Mouse (Mus musculus) central nervous system, embryonic 18 days (tissue): ENCODE data around the gene Cd5l. TPM values are rescaled to one million over a fixed set of nuclear protein-coding genes. Genes with fewer than 3 reads are reported as not detected.

Experiments
- polyA plus RNA-seq: library from polyadenylated mRNA; depleted of rRNA; stranded (reverse); fragments of >200 nt; gene quantifications from 2 replicates; pipeline ENCODE4 v1.2.3, GENCODE M21; 2012; rRNA removed

Cd5l gene
- 0.09 and 0.13 TPM in 2 replicates for polyA plus RNA-seq

DNA sequence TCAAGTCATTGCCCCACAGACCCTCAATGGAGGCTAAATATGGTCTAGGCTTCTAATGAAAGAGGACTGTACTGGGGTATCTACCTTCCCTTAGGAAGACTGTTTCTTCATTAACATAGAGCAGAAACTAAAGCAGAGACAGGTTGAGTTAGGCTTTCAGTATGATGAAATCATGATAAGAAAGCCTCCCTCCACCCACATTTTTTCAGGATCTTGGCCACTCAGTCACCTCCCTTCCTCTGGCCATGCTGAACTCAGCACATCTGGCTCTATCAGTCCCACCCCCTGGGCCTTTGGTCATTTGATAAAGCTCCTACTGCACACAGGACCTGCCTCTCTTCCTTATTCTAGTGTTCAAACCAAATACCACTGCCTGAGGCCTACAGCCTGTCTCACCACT lies at the start of gene Cd5l:
TSS of gene Cd5l (plus strand) at position 301 of the 400 bp plus-strand sequence.

DNA sequence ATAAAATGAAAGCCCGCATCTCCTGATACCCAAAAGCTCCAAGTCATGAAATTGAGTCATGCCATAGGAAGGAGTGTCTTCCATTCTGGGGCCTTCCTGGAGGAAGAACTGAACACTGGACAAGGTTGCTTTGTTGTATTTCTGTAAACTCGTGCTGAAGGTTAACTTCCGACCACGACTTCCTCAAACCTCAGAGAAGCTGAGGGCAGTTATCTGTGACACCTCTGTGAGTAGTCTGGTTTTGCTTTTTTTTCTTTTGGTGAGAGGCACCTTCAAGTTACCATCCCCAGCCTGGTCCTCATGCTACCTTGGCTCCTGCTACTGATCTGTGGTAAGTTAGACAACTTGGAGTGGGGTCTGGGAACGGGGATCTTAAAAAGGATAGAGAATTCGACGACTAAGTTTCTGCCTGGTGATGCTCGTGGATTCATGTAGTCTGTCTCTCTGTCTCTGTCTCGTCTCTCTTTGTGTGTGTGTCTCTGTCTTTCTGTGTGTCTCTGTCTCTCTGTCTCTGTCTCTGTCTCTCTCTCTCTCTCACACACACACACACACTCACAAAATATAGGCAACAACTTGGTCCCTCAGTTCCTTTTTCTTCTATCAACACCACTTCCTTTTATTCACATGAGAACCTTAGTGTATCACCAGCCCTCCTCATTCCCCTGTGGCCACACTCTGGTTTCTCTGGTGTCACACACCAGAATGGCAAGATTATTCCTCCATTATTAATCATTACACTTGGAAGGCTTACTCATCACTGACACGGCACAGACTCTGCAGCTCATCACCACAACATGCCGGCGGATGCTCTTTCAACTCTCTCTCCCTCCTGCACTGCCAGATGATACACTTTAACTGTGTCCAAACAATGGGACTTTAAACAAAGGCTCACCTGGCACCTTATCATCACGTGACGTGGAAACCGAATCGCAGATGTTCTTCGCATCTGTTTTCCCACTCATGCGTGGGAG lies 18.8 kb downstream of the Cd5l start, which contains the start of gene Fcrl1:
TSS of gene Fcrl1 (plus strand) at position 193 of the 971 bp plus-strand sequence.

Other genes with a start within 250 kb of the Cd5l start
- gene Kirrel, start 183.1 kb upstream of the Cd5l start, polyA plus RNA-seq, result 14.1 and 15.1 TPM in 2 replicates
- gene Fcrls, start 94.1 kb upstream of the Cd5l start, polyA plus RNA-seq, result 8.2 and 8.3 TPM in 2 replicates
- 0.06 TPM in 1 of 2 replicates, not detected in the other for gene Fcrl1, start 18.5 kb downstream of the Cd5l start, polyA plus RNA-seq
- gene Fcrl5, start 77.9 kb downstream of the Cd5l start, polyA plus RNA-seq, result not detected in 2 replicates
- 10.0 and 10.2 TPM in 2 replicates for gene Etv3, start 167.5 kb downstream of the Cd5l start, polyA plus RNA-seq